Mouse (Mus musculus): ENCODE measurements around the gene Pcp2.

GRCm38 (mm10) chr8:3587391-3588257, 37.7 kb downstream of the Pcp2 start:
- TF ChIP-seq EP300 (optimal IDR thresholded peaks at IDR 0.05) (no peak), CTCF (IDR thresholded peaks at IDR 0.05; ENCODE audit: low read depth) (no peak)

Measured in stomach, postnatal 0 days (tissue).